Mouse (Mus musculus): Measurements from ENCODE around the gene 1700012B07Rik. TPM values are rescaled to one million over a fixed set of nuclear protein-coding genes. Genes with fewer than 3 reads are reported as not detected.

1700012B07Rik gene
- polyA plus RNA-seq, 1 experiment from 2014 or later, result not detected

Other genes starting within 250 kb of the 1700012B07Rik start
- gene Wipi1, start 216.1 kb downstream of the 1700012B07Rik start, polyA plus RNA-seq (2015; fragmentation: Nextera tagmentation; extraction: Ambion mirVana), result 36.4 and 37.5 TPM in 2 replicates
- gene Prkar1a, start 178.6 kb downstream of the 1700012B07Rik start, polyA plus RNA-seq (2015; fragmentation: Nextera tagmentation; extraction: Ambion mirVana), result 291 and 297 TPM in 2 replicates
- 2.3 and 3.0 TPM in 2 replicates for gene Fam20a, start 105.8 kb downstream of the 1700012B07Rik start, polyA plus RNA-seq (2015; fragmentation: Nextera tagmentation; extraction: Ambion mirVana)
- 0.81 and 0.99 TPM in 2 replicates for gene Abca8b, start 167.8 kb upstream of the 1700012B07Rik start, polyA plus RNA-seq (2015; fragmentation: Nextera tagmentation; extraction: Ambion mirVana)

Data from stomach, embryonic 15.5 days (tissue).